Mouse (Mus musculus): ENCODE results near the gene Ppt2. TPM values are rescaled to one million over a fixed set of nuclear protein-coding genes. Genes with fewer than 3 reads are reported as not detected.

Gene Ppt2
- total RNA-seq (2021), result 10 to 100 TPM; 30.3 to 32.7 TPM

DNA sequence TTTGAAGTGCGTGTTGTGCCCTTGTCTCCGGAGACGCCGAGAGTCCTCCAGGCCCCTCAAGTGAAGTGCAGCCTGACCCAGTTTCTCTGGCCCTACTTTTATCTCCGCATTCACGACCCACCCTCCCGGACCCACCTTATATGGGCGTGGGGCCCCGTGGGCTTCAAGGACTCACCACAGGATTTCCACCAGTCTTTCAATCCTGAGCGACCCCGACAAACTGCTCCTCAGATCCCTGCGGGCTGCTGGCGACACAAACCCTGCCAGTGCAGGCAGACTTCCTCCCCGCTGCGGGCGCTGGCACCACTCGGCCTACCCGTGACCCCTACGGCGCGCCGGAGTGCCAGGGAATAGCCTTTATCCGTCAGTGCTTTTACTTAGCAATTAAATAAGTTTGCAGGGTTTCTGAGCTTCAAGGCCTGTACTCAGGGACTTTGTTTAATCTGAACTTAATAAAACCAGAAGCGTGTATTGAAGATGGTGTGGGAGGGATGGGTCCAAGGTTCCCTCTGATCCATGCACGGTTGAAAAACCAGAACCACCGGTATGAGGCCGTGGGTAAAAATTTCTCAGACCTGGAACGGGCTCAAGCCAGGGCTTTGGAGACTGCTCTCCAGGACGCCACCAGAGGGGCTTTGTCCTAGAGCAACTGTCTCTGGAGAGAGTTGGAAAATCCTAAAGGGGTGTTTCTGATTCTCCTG lies at the start of gene Ppt2:
TSS of gene Ppt2 (minus strand) at position 568 of the 701 bp plus-strand sequence.
- DNase-seq, result no peak
- intact Hi-C loops (cut with DNase I), result no loop called here

DNA sequence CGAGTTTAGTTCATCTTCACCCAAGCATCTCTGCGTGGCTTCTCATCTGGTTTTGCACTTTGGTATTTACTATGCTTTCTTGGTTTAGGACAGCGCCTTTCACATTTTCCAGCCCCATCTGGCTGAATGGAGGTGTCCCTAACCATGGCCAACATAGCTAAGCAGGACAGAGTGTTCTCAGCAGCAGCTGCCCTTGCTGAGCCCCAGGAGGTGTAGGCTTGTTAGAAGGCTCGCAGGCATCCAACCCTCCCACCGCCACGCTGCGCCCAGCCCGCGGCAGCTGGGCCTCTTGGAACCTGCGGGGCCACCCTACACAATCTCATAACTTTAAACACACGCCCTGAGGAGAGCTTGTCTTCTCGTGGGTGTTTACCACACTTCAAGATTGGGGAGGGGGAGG lies 48.4 kb upstream of the Ppt2 start:
- intact Hi-C loops (cut with DNase I), result no loop called here
- DNase-seq, result no peak

GRCm38 (mm10) chr17:34676093-34676460 lies 47.8 kb upstream of the Ppt2 start:
- intact Hi-C loops (cut with DNase I), result no loop called here
- DNase-seq, result no peak

DNA sequence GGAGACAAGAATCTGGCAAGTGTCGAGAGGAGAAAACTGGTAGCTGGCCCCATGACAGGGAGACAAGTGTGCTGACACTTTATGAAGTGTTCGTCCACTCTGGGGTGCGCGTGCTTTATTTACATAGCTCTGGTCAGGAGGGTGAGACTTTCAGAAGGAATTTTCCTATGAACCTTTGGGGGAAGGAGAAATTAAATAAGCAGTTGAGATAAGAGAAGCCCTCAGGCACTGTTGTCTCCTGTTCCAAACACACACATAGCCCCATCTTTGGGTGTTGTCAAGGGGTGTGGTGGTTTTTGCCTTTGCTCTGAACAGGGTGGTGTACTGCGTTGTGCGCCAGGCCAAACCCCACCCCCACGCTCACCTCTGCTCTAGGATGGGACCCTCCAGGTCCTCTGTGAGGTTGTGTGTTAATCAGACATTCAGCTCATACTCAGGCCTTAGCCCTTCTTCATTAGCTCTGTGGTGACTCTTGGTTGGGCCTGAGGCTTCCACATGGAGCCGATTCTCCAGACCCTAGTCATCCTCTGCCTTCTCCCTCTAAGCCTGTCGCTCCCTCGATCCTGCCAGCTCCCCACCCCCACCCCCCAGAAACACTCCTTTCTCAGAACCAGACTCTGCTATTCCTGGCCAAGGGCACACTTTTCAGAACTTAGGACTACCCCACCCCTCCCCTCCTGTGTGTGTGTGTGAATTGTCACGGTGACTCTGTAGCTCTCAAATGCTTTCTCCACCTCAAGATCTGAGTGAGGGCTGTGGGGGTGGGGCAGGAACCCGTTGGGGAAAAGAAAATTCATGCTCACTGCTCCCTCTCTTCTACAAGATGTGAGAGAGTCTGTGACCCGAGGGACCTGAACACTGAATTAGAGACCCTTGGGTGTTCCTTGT lies 47.1 kb upstream of the Ppt2 start:
- DNase-seq, result no peak
- intact Hi-C loops (cut with DNase I), result no loop called here

GRCm38 (mm10) chr17:34674524-34675204 lies 46.4 kb upstream of the Ppt2 start:
- no peak for DNase-seq
- intact Hi-C loops (cut with DNase I), result no loop called here

DNA sequence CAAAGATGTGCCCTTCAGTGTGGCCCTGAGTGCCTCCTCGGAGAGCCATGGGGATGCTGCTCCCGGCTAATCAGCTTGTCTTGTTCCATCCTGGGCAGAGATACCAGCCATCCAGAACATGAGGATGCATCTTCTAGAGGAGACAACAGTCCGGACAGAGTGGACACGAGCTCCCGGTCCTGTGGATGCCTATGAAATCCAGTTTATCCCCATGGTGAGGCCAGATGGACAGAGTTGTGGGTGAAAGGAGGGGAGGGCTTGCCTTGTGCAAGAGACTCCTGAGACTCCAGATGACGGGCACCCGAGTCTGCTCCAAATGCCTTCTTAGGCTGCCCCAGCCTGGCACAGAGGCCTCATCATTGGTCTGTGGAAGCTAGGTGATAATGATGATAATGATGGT lies 44.8 kb upstream of the Ppt2 start:
- intact Hi-C loops (cut with DNase I), result no loop called here
- DNase-seq, result no peak

DNA sequence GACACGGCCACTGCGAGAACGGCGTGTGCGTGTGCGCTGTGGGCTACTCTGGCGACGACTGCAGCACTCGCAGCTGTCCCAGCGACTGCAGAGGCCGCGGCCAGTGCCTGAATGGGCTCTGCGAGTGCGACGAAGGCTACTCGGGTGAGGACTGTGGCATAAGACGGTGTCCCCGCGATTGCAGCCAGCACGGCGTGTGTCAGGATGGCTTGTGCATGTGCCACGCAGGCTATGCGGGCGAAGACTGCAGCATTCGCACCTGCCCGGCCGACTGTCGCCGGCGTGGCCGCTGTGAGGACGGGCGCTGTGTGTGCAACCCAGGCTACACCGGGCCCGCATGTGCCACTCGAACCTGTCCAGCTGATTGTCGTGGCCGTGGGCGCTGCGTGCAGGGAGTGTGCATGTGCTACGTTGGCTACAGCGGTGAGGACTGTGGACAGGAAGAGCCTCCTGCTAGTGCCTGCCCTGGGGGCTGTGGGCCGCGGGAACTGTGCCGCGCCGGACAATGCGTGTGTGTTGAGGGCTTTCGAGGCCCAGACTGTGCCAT lies 44.0 kb upstream of the Ppt2 start:
- intact Hi-C loops (cut with DNase I), result no loop called here
- DNase-seq, result no peak

DNA sequence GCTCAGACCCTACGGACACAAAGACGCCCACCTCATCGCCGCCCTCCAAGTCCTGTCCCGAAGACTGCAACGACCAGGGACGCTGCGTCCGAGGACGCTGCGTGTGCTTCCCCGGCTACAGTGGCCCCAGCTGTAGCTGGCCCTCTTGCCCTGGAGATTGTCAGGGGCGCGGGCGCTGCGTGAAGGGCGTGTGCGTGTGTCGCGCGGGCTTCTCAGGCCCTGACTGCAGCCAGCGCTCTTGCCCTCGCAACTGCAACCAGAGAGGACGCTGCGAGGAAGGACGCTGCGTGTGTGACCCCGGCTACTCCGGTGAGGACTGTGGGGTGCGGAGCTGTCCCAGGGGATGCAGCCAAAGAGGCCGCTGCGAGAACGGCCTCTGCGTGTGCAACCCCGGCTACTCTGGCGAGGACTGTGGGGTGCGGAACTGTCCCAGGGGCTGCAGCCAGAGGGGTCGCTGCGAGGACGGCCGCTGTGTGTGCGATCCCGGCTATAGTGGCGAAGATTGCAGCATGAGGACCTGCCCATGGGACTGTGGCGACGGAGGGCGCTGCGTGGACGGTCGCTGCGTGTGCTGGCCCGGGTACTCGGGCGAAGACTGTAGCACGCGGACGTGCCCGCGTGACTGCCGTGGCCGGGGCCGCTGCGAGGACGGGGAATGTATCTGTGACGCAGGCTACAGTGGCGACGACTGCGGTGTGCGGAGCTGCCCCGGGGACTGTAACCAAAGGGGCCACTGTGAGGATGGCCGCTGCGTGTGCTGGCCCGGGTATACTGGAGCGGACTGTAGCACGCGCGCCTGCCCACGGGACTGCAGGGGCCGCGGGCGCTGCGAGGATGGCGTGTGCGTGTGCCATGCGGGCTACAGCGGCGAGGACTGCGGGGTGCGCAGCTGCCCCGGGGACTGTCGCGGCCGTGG lies 43.1 kb upstream of the Ppt2 start:
- intact Hi-C loops (cut with DNase I), result no loop called here

DNA sequence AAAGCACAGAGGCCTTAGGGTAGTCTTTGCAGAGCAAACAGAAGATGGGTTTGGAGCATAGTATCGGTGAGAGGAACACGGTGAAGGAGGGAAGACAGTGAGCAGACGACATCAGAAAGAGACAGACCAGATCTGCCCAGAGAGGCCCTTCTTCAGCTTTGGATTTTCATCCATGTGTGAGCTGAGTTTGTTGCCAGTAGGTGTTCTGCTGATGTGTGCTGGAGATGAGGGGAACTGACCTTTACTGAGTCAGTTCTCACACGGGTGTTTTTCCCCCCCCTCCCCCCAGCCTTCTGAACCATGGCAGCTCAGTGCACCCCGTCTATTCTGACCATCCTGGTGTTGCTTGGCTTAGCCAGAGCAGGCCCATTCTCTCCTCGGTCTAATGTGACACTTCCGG lies 41.9 kb upstream of the Ppt2 start, which contains the start of gene Tnxb:
TSS of gene Tnxb (plus strand) at position 301 of the 400 bp plus-strand sequence.
- intact Hi-C loops (cut with DNase I), result no loop called here
- no peak for DNase-seq

More for the DNA sequence above, 43.1 kb upstream of the Ppt2 start:
- DNase-seq, result no peak

GRCm38 (mm10) chr17:34664472-34664871 lies 36.2 kb upstream of the Ppt2 start:
- intact Hi-C loops (cut with DNase I), result no loop called here

GRCm38 (mm10) chr17:34663558-34663957 lies 35.2 kb upstream of the Ppt2 start:
- intact Hi-C loops (cut with DNase I), result no loop called here
- DNase-seq, result no peak

More at GRCm38 (mm10) chr17:34664472-34664871, 36.2 kb upstream of the Ppt2 start:
- no peak for DNase-seq

DNA sequence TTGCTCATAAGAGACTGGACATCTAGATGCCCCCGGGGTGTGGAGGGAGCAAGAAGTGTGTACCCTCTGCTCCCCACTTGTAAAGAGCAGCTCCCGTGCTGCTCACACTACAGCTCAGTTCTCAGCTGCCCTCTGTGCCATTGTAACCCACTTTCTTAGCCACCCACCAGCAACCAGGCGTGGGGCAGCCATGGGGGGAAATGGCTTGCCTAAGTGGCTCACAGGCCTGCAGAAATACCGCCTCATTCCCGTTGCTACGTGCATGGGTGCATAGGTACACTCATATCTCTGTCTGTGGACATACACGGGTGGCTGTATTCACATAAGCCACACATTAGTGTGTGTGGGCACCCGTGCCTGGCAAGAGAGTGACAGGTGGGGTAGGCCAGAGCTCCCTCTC lies 34.7 kb upstream of the Ppt2 start:
- no peak for DNase-seq
- intact Hi-C loops (cut with DNase I), result no loop called here

- intact Hi-C loops (cut with DNase I), result no loop called here
- no peak for DNase-seq
These were observed 34.2 kb upstream of the Ppt2 start for GRCm38 (mm10) chr17:34662468-34662867.

DNA sequence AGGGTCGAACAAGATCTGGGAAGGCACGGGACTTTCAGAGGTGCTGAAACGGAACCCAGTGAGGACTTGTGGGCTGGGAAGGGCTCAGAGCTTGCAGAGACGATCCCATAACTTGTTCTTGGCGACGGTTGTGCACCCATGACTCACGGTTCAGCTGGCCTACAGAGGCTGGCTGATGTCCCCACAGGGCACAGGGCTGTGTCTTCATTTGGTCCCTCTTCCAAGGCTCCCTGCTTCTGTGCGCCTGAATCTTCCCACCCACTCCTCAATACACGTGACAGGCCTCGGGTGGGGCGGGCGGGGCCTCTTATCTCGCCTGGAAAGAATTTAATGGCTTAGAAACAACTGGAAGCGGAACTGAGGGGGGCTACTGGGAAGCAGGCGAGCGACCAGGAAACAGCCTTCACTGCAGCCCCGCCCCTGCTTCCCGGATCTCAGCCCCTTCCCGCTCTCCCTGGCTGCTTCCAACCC lies 32.8 kb upstream of the Ppt2 start:
- no peak for DNase-seq
- intact Hi-C loops (cut with DNase I), result no loop called here

GRCm38 (mm10) chr17:34660259-34660820 lies 32.0 kb upstream of the Ppt2 start:
- intact Hi-C loops (cut with DNase I), result no loop called here

GRCm38 (mm10) chr17:34659897-34660214 lies 31.5 kb upstream of the Ppt2 start:
- no peak for DNase-seq
- intact Hi-C loops (cut with DNase I), result no loop called here

More at GRCm38 (mm10) chr17:34660259-34660820, 32.0 kb upstream of the Ppt2 start:
- no peak for DNase-seq

- intact Hi-C loops (cut with DNase I), result no loop called here
- no peak for DNase-seq
These were observed 31.0 kb upstream of the Ppt2 start for GRCm38 (mm10) chr17:34659181-34659896.

DNA sequence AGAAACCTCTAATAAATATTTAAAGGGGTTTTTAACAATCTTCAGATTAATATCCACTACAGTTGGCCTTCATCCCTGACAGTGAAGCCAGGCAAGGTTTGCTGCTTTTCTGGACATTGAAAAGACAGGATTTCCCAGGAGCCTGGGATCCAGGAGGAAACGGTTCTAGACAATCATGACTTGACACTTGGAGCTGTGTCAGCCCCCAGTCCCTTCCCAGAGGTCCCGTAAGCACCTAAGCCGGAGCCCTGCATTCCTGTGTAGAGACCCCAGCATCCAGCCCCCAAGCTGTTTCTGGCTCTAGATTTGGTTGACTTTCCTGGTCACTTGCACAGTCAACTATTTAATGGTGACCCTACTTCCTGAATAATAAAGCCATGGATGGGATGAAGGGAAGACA lies 30.3 kb upstream of the Ppt2 start:
- no peak for DNase-seq
- intact Hi-C loops (cut with DNase I), result no loop called here

- DNase-seq, result no peak
- intact Hi-C loops (cut with DNase I), result no loop called here
These were observed 29.8 kb upstream of the Ppt2 start for GRCm38 (mm10) chr17:34658145-34658544.

Measured in left cerebral cortex, postnatal 4 days (tissue).